Mouse (Mus musculus): ENCODE results near the gene Vangl1. TPM values are rescaled to one million over a fixed set of nuclear protein-coding genes. Genes with fewer than 3 reads are reported as not detected.
A peak's percentile ranks its signal among the peaks of the same experiment; 100 is the strongest.

The Vangl1 gene
- total RNA-seq, 1 experiment from 2014 or later = 5.4 TPM

DNA sequence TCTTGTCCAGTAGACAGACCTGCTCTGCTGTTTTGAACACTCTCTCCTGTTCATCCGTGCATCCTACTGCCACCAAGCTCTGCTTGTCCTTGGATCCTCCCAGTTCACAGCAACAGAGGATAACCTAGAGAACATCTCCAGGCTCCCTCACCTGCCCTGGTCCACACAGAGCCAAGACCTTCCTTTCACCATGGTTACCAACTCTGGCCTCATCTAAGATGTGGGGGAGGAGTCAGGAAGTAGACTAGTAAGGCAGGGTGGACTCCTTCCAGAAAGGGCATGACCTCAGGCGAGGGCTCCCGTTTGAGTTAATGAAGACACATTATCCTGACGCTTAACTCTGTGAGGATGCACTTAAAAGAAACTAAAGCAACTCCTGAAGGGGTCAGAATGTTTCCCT, 4.5 kb downstream of the Vangl1 start:
- no peak for ATAC-seq (replicated peaks; ENCODE audit: low read depth, poor library complexity, severe bottlenecking)

GRCm38 (mm10) chr3:102199226-102199625, 5.3 kb downstream of the Vangl1 start:
- ATAC-seq (replicated peaks; ENCODE audit: low read depth, poor library complexity, severe bottlenecking) = no peak

GRCm38 (mm10) chr3:102198446-102198845, 6.0 kb downstream of the Vangl1 start:
- ATAC-seq (replicated peaks; ENCODE audit: low read depth, poor library complexity, severe bottlenecking) = no peak

DNA sequence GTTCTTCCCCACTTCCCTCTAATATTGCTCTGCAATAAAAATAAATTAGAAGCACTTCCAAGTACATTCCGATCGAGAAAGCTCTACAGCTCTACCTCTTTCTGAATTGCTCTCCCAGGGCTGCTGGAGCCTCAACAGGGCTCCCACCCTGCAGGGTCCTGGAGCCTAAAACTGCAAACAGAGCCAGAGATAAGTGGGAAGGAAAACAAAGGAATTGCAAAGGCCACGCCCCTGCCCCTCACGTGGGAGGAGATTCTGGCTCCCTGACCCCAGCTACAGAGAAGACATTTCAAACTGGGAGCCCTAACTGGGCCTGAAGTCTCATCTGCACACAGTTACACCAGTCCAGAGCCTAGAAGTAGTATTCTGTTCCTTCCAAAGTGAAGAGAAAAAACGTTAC, 6.7 kb downstream of the Vangl1 start:
- ATAC-seq (replicated peaks; ENCODE audit: low read depth, poor library complexity, severe bottlenecking) = no peak

DNA sequence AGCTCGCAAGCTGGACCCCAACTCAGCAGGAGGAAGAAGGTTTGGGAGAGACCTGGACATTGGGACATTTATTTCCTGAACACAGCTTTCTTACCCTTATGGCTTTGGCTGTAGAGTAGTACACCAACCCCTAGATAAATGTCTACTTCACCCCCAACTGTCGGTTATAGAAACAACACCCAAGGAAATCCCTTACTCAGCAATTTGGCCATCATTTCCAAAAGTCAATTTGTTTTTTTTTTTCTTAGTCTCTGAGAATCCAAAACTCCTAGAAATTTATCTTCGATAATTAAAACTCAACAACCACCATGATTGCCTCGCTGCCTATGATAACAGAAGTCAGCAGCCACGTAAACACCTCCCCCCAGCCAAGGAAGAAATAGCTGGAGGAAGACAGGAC, 7.3 kb downstream of the Vangl1 start:
- no peak for ATAC-seq (replicated peaks; ENCODE audit: low read depth, poor library complexity, severe bottlenecking)

GRCm38 (mm10) chr3:102196166-102196565, 8.3 kb downstream of the Vangl1 start:
- ATAC-seq (replicated peaks; ENCODE audit: low read depth, poor library complexity, severe bottlenecking) = no peak

- no peak for ATAC-seq (replicated peaks; ENCODE audit: low read depth, poor library complexity, severe bottlenecking)
Measured at GRCm38 (mm10) chr3:102195762-102196161, 8.7 kb downstream of the Vangl1 start.

- ATAC-seq (replicated peaks; ENCODE audit: low read depth, poor library complexity, severe bottlenecking) = peak; percentile 43; the same call in 1 of the 2 replicates
Measured at GRCm38 (mm10) chr3:102194291-102195051, 10.0 kb downstream of the Vangl1 start.

GRCm38 (mm10) chr3:102193488-102194290, 10.8 kb downstream of the Vangl1 start:
- ATAC-seq (replicated peaks; ENCODE audit: low read depth, poor library complexity, severe bottlenecking) = no peak

DNA sequence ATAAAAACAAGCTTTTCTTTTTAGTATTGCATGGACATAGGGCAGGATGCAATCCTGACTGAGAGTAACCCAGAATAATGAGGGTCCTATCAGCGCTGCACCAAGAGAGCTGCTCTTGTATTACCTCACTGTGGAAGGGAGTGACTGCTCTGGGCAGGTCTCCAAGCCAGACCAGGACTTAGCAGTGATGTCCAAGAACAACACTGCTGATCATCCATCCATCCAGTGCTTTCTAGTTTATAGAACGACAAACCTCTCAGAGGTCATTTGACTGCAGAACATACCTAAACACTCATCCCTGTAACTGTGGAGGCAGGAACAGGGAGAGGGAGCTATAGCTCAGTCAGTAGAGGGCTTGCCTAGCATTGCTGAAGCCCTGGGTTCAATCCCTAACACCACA, 11.9 kb downstream of the Vangl1 start:
- ATAC-seq (replicated peaks; ENCODE audit: low read depth, poor library complexity, severe bottlenecking) = no peak

DNA sequence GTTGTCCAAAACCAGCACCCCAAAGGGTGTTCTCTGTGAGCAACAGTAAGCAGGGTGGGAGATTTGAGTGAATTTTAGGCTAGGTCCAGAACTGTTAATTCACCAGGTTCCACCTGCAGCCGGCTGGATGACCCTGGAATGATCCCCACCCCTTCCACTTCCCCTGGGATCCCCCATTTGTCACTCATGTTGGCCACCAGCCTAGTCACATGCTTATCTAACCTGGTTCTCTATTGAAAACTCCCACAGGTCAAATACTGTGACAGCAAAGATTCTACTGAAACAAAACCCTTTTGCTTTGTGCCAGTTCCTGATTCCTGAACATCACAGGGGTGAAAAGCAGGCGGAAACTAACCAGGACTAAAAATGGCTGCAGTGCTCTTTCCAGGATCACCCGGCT, 12.9 kb downstream of the Vangl1 start:
- ATAC-seq (replicated peaks; ENCODE audit: low read depth, poor library complexity, severe bottlenecking) = no peak

GRCm38 (mm10) chr3:102190642-102191041, 13.9 kb downstream of the Vangl1 start:
- ATAC-seq (replicated peaks; ENCODE audit: low read depth, poor library complexity, severe bottlenecking) = no peak

DNA sequence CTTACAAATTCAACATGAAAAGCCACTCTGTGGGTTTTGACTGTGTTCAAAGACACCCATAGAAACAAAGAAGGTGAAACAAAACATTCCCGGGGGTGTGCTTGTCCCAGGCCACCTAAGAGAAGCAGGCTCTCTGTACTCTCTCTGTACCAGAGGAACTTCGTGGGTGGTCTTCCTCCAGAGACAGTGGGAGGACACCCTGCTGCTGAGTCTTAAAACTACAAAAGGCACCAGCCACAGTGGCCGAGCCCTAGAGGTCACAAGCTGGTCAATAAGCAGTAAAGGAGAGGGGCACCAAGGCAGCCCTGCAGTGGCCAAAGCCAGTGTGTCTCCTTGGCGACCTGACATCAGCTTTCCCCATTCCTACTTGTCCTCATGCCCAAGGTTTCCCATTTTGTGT, 14.5 kb downstream of the Vangl1 start:
- no peak for ATAC-seq (replicated peaks; ENCODE audit: low read depth, poor library complexity, severe bottlenecking)

- ATAC-seq (replicated peaks; ENCODE audit: low read depth, poor library complexity, severe bottlenecking) = no peak
Measured at GRCm38 (mm10) chr3:102188972-102189371, 15.5 kb downstream of the Vangl1 start.

GRCm38 (mm10) chr3:102187401-102187800, 17.1 kb downstream of the Vangl1 start:
- ATAC-seq (replicated peaks; ENCODE audit: low read depth, poor library complexity, severe bottlenecking) = no peak

GRCm38 (mm10) chr3:102184721-102185120, 19.8 kb downstream of the Vangl1 start:
- ATAC-seq (replicated peaks; ENCODE audit: low read depth, poor library complexity, severe bottlenecking) = no peak

GRCm38 (mm10) chr3:102182601-102183000, 21.9 kb downstream of the Vangl1 start:
- no peak for ATAC-seq (replicated peaks; ENCODE audit: low read depth, poor library complexity, severe bottlenecking)

DNA sequence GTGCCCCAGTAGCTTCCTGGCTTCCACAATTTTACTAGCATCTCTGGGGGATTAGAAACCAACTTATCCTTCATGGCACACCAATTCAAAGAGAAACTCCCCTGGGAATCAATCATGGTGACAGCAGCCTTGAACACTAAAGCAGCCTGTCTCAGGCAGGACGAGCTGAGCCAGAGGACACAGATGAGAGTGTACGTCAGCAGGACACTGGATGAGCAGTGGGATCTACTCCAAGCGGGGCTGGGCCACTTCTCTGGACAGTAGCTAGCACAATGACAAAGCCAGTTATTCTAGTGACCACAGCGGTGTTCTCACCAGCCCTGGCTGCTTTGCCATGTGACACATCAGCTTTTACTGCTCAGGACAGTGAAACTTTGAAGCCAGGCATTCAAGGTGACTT, 23.3 kb downstream of the Vangl1 start:
- no peak for ATAC-seq (replicated peaks; ENCODE audit: low read depth, poor library complexity, severe bottlenecking)

- ATAC-seq (replicated peaks; ENCODE audit: low read depth, poor library complexity, severe bottlenecking) = 0 out of 2 replicates have a peak, but pooled peaks have one; percentile 18
Measured at GRCm38 (mm10) chr3:102180746-102181145, 23.7 kb downstream of the Vangl1 start.

DNA sequence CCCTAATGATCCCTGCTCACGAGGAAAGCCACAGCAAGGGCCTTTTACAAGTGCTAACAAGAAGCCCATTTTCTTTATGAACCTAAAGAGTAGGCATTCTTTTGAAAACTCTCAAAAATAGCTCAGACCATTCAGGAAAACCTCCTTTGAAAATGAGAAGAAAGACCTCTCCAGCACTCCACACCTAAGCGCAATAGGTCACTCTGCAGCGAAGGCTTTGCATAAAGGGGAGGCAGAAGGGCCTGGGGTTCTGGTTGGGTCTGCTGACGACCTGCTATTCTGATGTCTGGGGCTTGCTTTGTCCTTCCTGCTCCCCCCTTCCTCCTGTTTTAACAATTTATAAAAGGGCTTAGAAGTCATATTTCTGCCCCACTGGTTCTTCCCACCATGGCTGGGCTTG, 24.6 kb downstream of the Vangl1 start:
- no peak for ATAC-seq (replicated peaks; ENCODE audit: low read depth, poor library complexity, severe bottlenecking)

DNA sequence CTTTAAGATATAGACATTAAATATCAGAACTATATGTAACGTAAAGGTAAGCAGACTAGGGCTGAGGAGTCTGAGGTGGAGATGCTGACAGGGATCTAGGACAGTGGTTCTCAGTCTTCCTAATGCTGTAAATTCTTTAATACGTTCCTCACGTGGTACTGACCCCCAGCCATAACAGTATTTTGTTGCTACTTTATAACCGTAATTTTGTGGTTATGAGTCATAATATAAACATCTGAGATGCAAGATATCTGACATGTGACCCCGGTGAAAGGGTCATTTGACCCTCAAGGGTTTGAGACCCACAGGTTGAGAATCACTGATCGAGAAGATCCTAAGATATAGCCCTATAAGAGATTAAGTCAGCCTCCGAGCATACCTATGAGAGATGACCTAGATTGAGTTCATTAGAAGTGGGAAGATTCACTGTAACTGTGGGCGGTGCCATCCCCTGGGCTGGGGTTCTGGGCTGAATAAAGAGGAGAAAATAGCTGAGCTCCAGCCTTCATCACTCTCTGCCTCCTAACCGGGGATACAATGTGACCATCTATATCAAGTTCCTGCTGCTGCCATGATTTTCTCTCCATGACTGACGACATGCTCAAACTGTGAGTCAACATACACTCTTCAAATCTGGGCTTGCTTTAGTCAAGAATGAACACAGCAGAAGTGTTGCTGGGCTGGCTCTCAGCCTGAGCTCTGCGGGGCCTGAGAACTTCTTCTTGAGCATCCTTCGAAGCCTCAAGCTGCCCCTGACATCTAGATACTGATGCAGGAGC, 26.5 kb downstream of the Vangl1 start:
- no peak for ATAC-seq (replicated peaks; ENCODE audit: low read depth, poor library complexity, severe bottlenecking)
